Mouse (Mus musculus): ENCODE data around the gene Myo1h. TPM values are rescaled to one million over a fixed set of nuclear protein-coding genes. Genes with fewer than 3 reads are reported as not detected.

Myo1h gene
- polyA plus RNA-seq, 1 experiment from 2014 or later: 0.45 TPM

- peaks cover 45% of the 10 kb centered on the region for H3K27me3 ChIP-seq (replicated peaks; ENCODE audit: control insufficient read depth, insufficient read depth, low read length)
- no peaks in the 10 kb centered on the region for H3K36me3 ChIP-seq (ENCODE audit: control insufficient read depth, insufficient read depth, low read length)
Measured at GRCm38 (mm10) chr5:114269499-114269898, 19.5 kb upstream of the Myo1h start.

GRCm38 (mm10) chr5:114269984-114270383 lies 19.0 kb upstream of the Myo1h start:
- no peak overlapping the region for H3K4me3 ChIP-seq (ENCODE audit: low read depth, low read length)
- H3K4me1 ChIP-seq (replicated peaks; ENCODE audit: control insufficient read depth, insufficient read depth, low read length): peaks cover 4% of the 10 kb centered on the region; the same call in 1 of the 2 replicates
- H3K27ac ChIP-seq (ENCODE audit: low read depth, low read length): no peak overlapping the region
- no peak overlapping the region for H3K9ac ChIP-seq (ENCODE audit: low read depth, low read length)
- H3K4me2 ChIP-seq: no peak overlapping the region
- 31% methylated on average over 12 of the region's 12 CpGs for WGBS
- H3K9me3 ChIP-seq (ENCODE audit: control insufficient read depth, low read length): no peaks in the 10 kb centered on the region
- DNase-seq (ENCODE audit: low spot score) (no peak), ATAC-seq (replicated peaks; ENCODE audit: low FRiP score) (no peak)
- H3K36me3 ChIP-seq (ENCODE audit: control insufficient read depth, insufficient read depth, low read length): no peaks in the 10 kb centered on the region
- peaks cover 50% of the 10 kb centered on the region for H3K27me3 ChIP-seq (replicated peaks; ENCODE audit: control insufficient read depth, insufficient read depth, low read length)

More at GRCm38 (mm10) chr5:114269499-114269898, 19.5 kb upstream of the Myo1h start:
- WGBS: 57% methylated on average over 7 of the region's 7 CpGs
- Histone ChIP-seq H3K27ac (ENCODE audit: low read depth, low read length) (no peak overlapping the region), H3K4me1 (replicated peaks; ENCODE audit: control insufficient read depth, insufficient read depth, low read length) (peaks cover 4% of the 10 kb centered on the region; the same call in 1 of the 2 replicates), H3K4me2 (no peak overlapping the region), H3K4me3 (ENCODE audit: low read depth, low read length) (no peak overlapping the region), H3K9me3 (ENCODE audit: control insufficient read depth, low read length) (no peaks in the 10 kb centered on the region), H3K9ac (ENCODE audit: low read depth, low read length) (no peak overlapping the region)
- ATAC-seq (replicated peaks; ENCODE audit: low FRiP score) (no peak), DNase-seq (ENCODE audit: low spot score) (no peak)

GRCm38 (mm10) chr5:114273693-114274402 lies 15.1 kb upstream of the Myo1h start, which contains the start of gene Foxn4:
Foxn4 (minus strand) TSS chr5:114273807.
- WGBS: 3% methylated on average over 53 of the region's 56 CpGs
- no peak within 1 kb of the TSS for H3K9ac ChIP-seq (ENCODE audit: low read depth, low read length)
- peak; percentile 45 for DNase-seq (ENCODE audit: low spot score)
- H3K4me3 ChIP-seq (ENCODE audit: low read depth, low read length): peak within 1 kb of the TSS; percentile 34
- H3K4me2 ChIP-seq: peak within 1 kb of the TSS; percentile 56
- ATAC-seq (replicated peaks; ENCODE audit: low FRiP score): no peak
- H3K9me3 ChIP-seq (ENCODE audit: control insufficient read depth, low read length): no peaks in the 10 kb centered on the region
- H3K27me3 ChIP-seq (replicated peaks; ENCODE audit: control insufficient read depth, insufficient read depth, low read length): peaks cover 75% of the 10 kb centered on the region
- H3K36me3 ChIP-seq (ENCODE audit: control insufficient read depth, insufficient read depth, low read length): no peaks in the 10 kb centered on the region
- no peak within 1 kb of the TSS for H3K27ac ChIP-seq (ENCODE audit: low read depth, low read length)
- peaks cover 4% of the 10 kb centered on the region; the same call in 1 of the 2 replicates for H3K4me1 ChIP-seq (replicated peaks; ENCODE audit: control insufficient read depth, insufficient read depth, low read length)

- ATAC-seq (replicated peaks; ENCODE audit: low FRiP score): no peak
Measured at GRCm38 (mm10) chr5:114275339-114275738, 13.6 kb upstream of the Myo1h start.

GRCm38 (mm10) chr5:114275991-114276390 lies 13.0 kb upstream of the Myo1h start:
- Histone ChIP-seq H3K9me3 (ENCODE audit: control insufficient read depth, low read length) (no peaks in the 10 kb centered on the region), H3K27me3 (replicated peaks; ENCODE audit: control insufficient read depth, insufficient read depth, low read length) (peaks cover 69% of the 10 kb centered on the region), H3K27ac (ENCODE audit: low read depth, low read length) (no peak overlapping the region), H3K36me3 (ENCODE audit: control insufficient read depth, insufficient read depth, low read length) (no peaks in the 10 kb centered on the region), H3K4me3 (ENCODE audit: low read depth, low read length) (no peak overlapping the region), H3K4me1 (replicated peaks; ENCODE audit: control insufficient read depth, insufficient read depth, low read length) (peaks cover 4% of the 10 kb centered on the region; the same call in 1 of the 2 replicates), H3K4me2 (no peak overlapping the region), H3K9ac (ENCODE audit: low read depth, low read length) (no peak overlapping the region)
- DNase-seq (ENCODE audit: low spot score): no peak
- ATAC-seq (replicated peaks; ENCODE audit: low FRiP score): no peak
- WGBS: 44% methylated on average over 16 of the region's 16 CpGs

More at GRCm38 (mm10) chr5:114275339-114275738, 13.6 kb upstream of the Myo1h start:
- no peak overlapping the region for H3K4me2 ChIP-seq
- peaks cover 75% of the 10 kb centered on the region for H3K27me3 ChIP-seq (replicated peaks; ENCODE audit: control insufficient read depth, insufficient read depth, low read length)
- no peak overlapping the region for H3K4me3 ChIP-seq (ENCODE audit: low read depth, low read length)
- H3K4me1 ChIP-seq (replicated peaks; ENCODE audit: control insufficient read depth, insufficient read depth, low read length): peaks cover 4% of the 10 kb centered on the region; the same call in 1 of the 2 replicates
- H3K27ac ChIP-seq (ENCODE audit: low read depth, low read length): no peak overlapping the region
- 36% methylated on average over 8 of the region's 8 CpGs for WGBS
- no peak overlapping the region for H3K9ac ChIP-seq (ENCODE audit: low read depth, low read length)
- no peaks in the 10 kb centered on the region for H3K36me3 ChIP-seq (ENCODE audit: control insufficient read depth, insufficient read depth, low read length)
- no peak for DNase-seq (ENCODE audit: low spot score)
- no peaks in the 10 kb centered on the region for H3K9me3 ChIP-seq (ENCODE audit: control insufficient read depth, low read length)

GRCm38 (mm10) chr5:114279382-114280143 lies 9.4 kb upstream of the Myo1h start:
- no peak for DNase-seq (ENCODE audit: low spot score)
- no peaks in the 10 kb centered on the region for H3K9me3 ChIP-seq (ENCODE audit: control insufficient read depth, low read length)
- no peak overlapping the region for H3K4me2 ChIP-seq
- no peaks in the 10 kb centered on the region for H3K36me3 ChIP-seq (ENCODE audit: control insufficient read depth, insufficient read depth, low read length)
- 63% methylated on average over 12 of the region's 12 CpGs for WGBS
- peaks cover 4% of the 10 kb centered on the region; the same call in 1 of the 2 replicates for H3K4me1 ChIP-seq (replicated peaks; ENCODE audit: control insufficient read depth, insufficient read depth, low read length)
- H3K9ac ChIP-seq (ENCODE audit: low read depth, low read length): no peak overlapping the region
- no peak for ATAC-seq (replicated peaks; ENCODE audit: low FRiP score)
- peaks cover 35% of the 10 kb centered on the region for H3K27me3 ChIP-seq (replicated peaks; ENCODE audit: control insufficient read depth, insufficient read depth, low read length)
- no peak overlapping the region for H3K4me3 ChIP-seq (ENCODE audit: low read depth, low read length)
- no peak overlapping the region for H3K27ac ChIP-seq (ENCODE audit: low read depth, low read length)

- 29% methylated on average over 6 of the region's 6 CpGs for WGBS
Measured at GRCm38 (mm10) chr5:114282346-114282745, 6.6 kb upstream of the Myo1h start.

GRCm38 (mm10) chr5:114284604-114285397 lies 4.2 kb upstream of the Myo1h start:
- ATAC-seq (replicated peaks; ENCODE audit: low FRiP score) (no peak), DNase-seq (ENCODE audit: low spot score) (no peak)
- Histone ChIP-seq H3K4me3 (ENCODE audit: low read depth, low read length) (no peak overlapping the region), H3K4me2 (no peak overlapping the region), H3K27ac (ENCODE audit: low read depth, low read length) (no peak overlapping the region), H3K27me3 (replicated peaks; ENCODE audit: control insufficient read depth, insufficient read depth, low read length) (peaks cover 9% of the 10 kb centered on the region), H3K9me3 (ENCODE audit: control insufficient read depth, low read length) (no peaks in the 10 kb centered on the region), H3K36me3 (ENCODE audit: control insufficient read depth, insufficient read depth, low read length) (no peaks in the 10 kb centered on the region), H3K4me1 (replicated peaks; ENCODE audit: control insufficient read depth, insufficient read depth, low read length) (peaks cover 4% of the 10 kb centered on the region; the same call in 1 of the 2 replicates), H3K9ac (ENCODE audit: low read depth, low read length) (no peak overlapping the region)
- 77% methylated on average over 13 of the region's 13 CpGs for WGBS

More at GRCm38 (mm10) chr5:114282346-114282745, 6.6 kb upstream of the Myo1h start:
- Histone ChIP-seq H3K4me1 (replicated peaks; ENCODE audit: control insufficient read depth, insufficient read depth, low read length) (peaks cover 4% of the 10 kb centered on the region; the same call in 1 of the 2 replicates), H3K9ac (ENCODE audit: low read depth, low read length) (no peak overlapping the region), H3K27ac (ENCODE audit: low read depth, low read length) (no peak overlapping the region), H3K4me3 (ENCODE audit: low read depth, low read length) (no peak overlapping the region), H3K9me3 (ENCODE audit: control insufficient read depth, low read length) (no peaks in the 10 kb centered on the region), H3K4me2 (no peak overlapping the region), H3K27me3 (replicated peaks; ENCODE audit: control insufficient read depth, insufficient read depth, low read length) (peaks cover 8% of the 10 kb centered on the region), H3K36me3 (ENCODE audit: control insufficient read depth, insufficient read depth, low read length) (no peaks in the 10 kb centered on the region)
- ATAC-seq (replicated peaks; ENCODE audit: low FRiP score): no peak
- no peak for DNase-seq (ENCODE audit: low spot score)

Data from liver, embryonic 11.5 days (tissue).